Mouse (Mus musculus): ENCODE results near the gene Wbp4. TPM values are rescaled to one million over a fixed set of nuclear protein-coding genes. Genes with fewer than 3 reads are reported as not detected.

Wbp4 gene
- polyA plus RNA-seq, 1 experiment = 42.9 TPM

GRCm38 (mm10) chr14:79503371-79504075 is 22.2 kb upstream of the Wbp4 start:
- Histone ChIP-seq H3K4me3 (ENCODE audit: low read depth, low read length) (no peak overlapping the region), H3K9ac (ENCODE audit: low read depth, poor library complexity, severe bottlenecking) (no peak overlapping the region), H3K4me1 (ENCODE audit: control insufficient read depth, insufficient read depth, low read length) (no peaks in the 10 kb centered on the region), H3K9me3 (replicated peaks; ENCODE audit: control insufficient read depth, insufficient read depth, low read length, poor library complexity, severe bottlenecking) (no peaks in the 10 kb centered on the region), H3K27me3 (ENCODE audit: control insufficient read depth, insufficient read depth, low read length, poor library complexity, severe bottlenecking) (no peaks in the 10 kb centered on the region), H3K36me3 (ENCODE audit: control insufficient read depth, insufficient read depth, low read length, poor library complexity, severe bottlenecking) (no peaks in the 10 kb centered on the region), H3K27ac (ENCODE audit: insufficient read depth, low read length) (no peak overlapping the region)
- TF ChIP-seq CTCF (IDR thresholded peaks at IDR 0.05; ENCODE audit: low read depth, low read length) (no peak), POLR2A (IDR thresholded peaks at IDR 0.05; ENCODE audit: insufficient read depth, low read length) (no peak), EP300 (IDR thresholded peaks at IDR 0.05; ENCODE audit: insufficient read depth, low read depth, low read length) (no peak)

- Histone ChIP-seq H3K9me3 (replicated peaks; ENCODE audit: control insufficient read depth, insufficient read depth, low read length, poor library complexity, severe bottlenecking) (no peaks in the 10 kb centered on the region), H3K27me3 (ENCODE audit: control insufficient read depth, insufficient read depth, low read length, poor library complexity, severe bottlenecking) (no peaks in the 10 kb centered on the region), H3K36me3 (ENCODE audit: control insufficient read depth, insufficient read depth, low read length, poor library complexity, severe bottlenecking) (no peaks in the 10 kb centered on the region), H3K4me3 (ENCODE audit: low read depth, low read length) (no peak overlapping the region), H3K4me1 (ENCODE audit: control insufficient read depth, insufficient read depth, low read length) (no peaks in the 10 kb centered on the region), H3K27ac (ENCODE audit: insufficient read depth, low read length) (no peak overlapping the region), H3K9ac (ENCODE audit: low read depth, poor library complexity, severe bottlenecking) (no peak overlapping the region)
- TF ChIP-seq CTCF (IDR thresholded peaks at IDR 0.05; ENCODE audit: low read depth, low read length) = no peak
- TF ChIP-seq EP300 (IDR thresholded peaks at IDR 0.05; ENCODE audit: insufficient read depth, low read depth, low read length) = no peak
- TF ChIP-seq POLR2A (IDR thresholded peaks at IDR 0.05; ENCODE audit: insufficient read depth, low read length) = no peak
These were observed 19.4 kb upstream of the Wbp4 start for GRCm38 (mm10) chr14:79500756-79501155.

GRCm38 (mm10) chr14:79499326-79499725 is 18.0 kb upstream of the Wbp4 start:
- H3K36me3 ChIP-seq (ENCODE audit: control insufficient read depth, insufficient read depth, low read length, poor library complexity, severe bottlenecking) = no peaks in the 10 kb centered on the region
- H3K9ac ChIP-seq (ENCODE audit: low read depth, poor library complexity, severe bottlenecking) = no peak overlapping the region
- no peaks in the 10 kb centered on the region for H3K27me3 ChIP-seq (ENCODE audit: control insufficient read depth, insufficient read depth, low read length, poor library complexity, severe bottlenecking)
- H3K27ac ChIP-seq (ENCODE audit: insufficient read depth, low read length) = no peak overlapping the region
- H3K4me1 ChIP-seq (ENCODE audit: control insufficient read depth, insufficient read depth, low read length) = no peaks in the 10 kb centered on the region
- TF ChIP-seq CTCF (IDR thresholded peaks at IDR 0.05; ENCODE audit: low read depth, low read length) (no peak), EP300 (IDR thresholded peaks at IDR 0.05; ENCODE audit: insufficient read depth, low read depth, low read length) (no peak)
- H3K9me3 ChIP-seq (replicated peaks; ENCODE audit: control insufficient read depth, insufficient read depth, low read length, poor library complexity, severe bottlenecking) = no peaks in the 10 kb centered on the region
- H3K4me3 ChIP-seq (ENCODE audit: low read depth, low read length) = no peak overlapping the region

- no peak for TF ChIP-seq POLR2A (IDR thresholded peaks at IDR 0.05; ENCODE audit: insufficient read depth, low read length)
- no peak for TF ChIP-seq EP300 (IDR thresholded peaks at IDR 0.05; ENCODE audit: insufficient read depth, low read depth, low read length)
- TF ChIP-seq CTCF (IDR thresholded peaks at IDR 0.05; ENCODE audit: low read depth, low read length) = no peak
- Histone ChIP-seq H3K36me3 (ENCODE audit: control insufficient read depth, insufficient read depth, low read length, poor library complexity, severe bottlenecking) (no peaks in the 10 kb centered on the region), H3K4me3 (ENCODE audit: low read depth, low read length) (no peak overlapping the region), H3K27me3 (ENCODE audit: control insufficient read depth, insufficient read depth, low read length, poor library complexity, severe bottlenecking) (no peaks in the 10 kb centered on the region), H3K9ac (ENCODE audit: low read depth, poor library complexity, severe bottlenecking) (no peak overlapping the region), H3K27ac (ENCODE audit: insufficient read depth, low read length) (no peak overlapping the region), H3K4me1 (ENCODE audit: control insufficient read depth, insufficient read depth, low read length) (no peaks in the 10 kb centered on the region), H3K9me3 (replicated peaks; ENCODE audit: control insufficient read depth, insufficient read depth, low read length, poor library complexity, severe bottlenecking) (no peaks in the 10 kb centered on the region)
These were observed 13.0 kb upstream of the Wbp4 start for GRCm38 (mm10) chr14:79494349-79494748.

GRCm38 (mm10) chr14:79490246-79490645 is 8.9 kb upstream of the Wbp4 start:
- H3K9me3 ChIP-seq (replicated peaks; ENCODE audit: control insufficient read depth, insufficient read depth, low read length, poor library complexity, severe bottlenecking) = no peaks in the 10 kb centered on the region
- TF ChIP-seq EP300 (IDR thresholded peaks at IDR 0.05; ENCODE audit: insufficient read depth, low read depth, low read length) = no peak
- no peak for TF ChIP-seq POLR2A (IDR thresholded peaks at IDR 0.05; ENCODE audit: insufficient read depth, low read length)
- no peak for TF ChIP-seq CTCF (IDR thresholded peaks at IDR 0.05; ENCODE audit: low read depth, low read length)

DNA sequence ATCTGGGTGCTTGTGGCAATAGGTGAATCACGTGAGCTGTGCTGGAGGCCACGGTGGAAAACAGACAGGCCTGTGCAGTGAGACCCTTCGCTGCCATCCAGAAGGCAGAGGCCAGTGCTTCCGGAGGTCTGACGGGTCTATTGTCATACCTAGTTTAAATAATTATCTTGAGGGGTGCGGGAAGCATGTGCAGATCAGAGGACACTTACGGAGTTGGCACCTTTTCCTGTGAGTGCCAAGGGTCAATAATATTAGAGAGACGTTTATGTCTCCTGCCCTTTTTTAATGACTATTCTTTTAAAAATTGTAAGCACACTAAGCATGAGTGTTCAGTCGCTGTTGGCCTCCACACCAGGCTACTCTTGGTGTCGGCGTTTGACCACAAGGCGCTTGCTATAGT is 7.8 kb upstream of the Wbp4 start:
- Histone ChIP-seq H3K9me3 (replicated peaks; ENCODE audit: control insufficient read depth, insufficient read depth, low read length, poor library complexity, severe bottlenecking) (no peaks in the 10 kb centered on the region), H3K4me3 (ENCODE audit: low read depth, low read length) (no peak overlapping the region), H3K4me1 (ENCODE audit: control insufficient read depth, insufficient read depth, low read length) (no peaks in the 10 kb centered on the region), H3K36me3 (ENCODE audit: control insufficient read depth, insufficient read depth, low read length, poor library complexity, severe bottlenecking) (no peaks in the 10 kb centered on the region), H3K27ac (ENCODE audit: insufficient read depth, low read length) (no peak overlapping the region), H3K27me3 (ENCODE audit: control insufficient read depth, insufficient read depth, low read length, poor library complexity, severe bottlenecking) (no peaks in the 10 kb centered on the region), H3K9ac (ENCODE audit: low read depth, poor library complexity, severe bottlenecking) (no peak overlapping the region)
- TF ChIP-seq EP300 (IDR thresholded peaks at IDR 0.05; ENCODE audit: insufficient read depth, low read depth, low read length) (no peak), CTCF (IDR thresholded peaks at IDR 0.05; ENCODE audit: low read depth, low read length) (no peak), POLR2A (IDR thresholded peaks at IDR 0.05; ENCODE audit: insufficient read depth, low read length) (no peak)

More at GRCm38 (mm10) chr14:79490246-79490645, 8.9 kb upstream of the Wbp4 start:
- H3K4me3 ChIP-seq (ENCODE audit: low read depth, low read length) = no peak overlapping the region
- no peaks in the 10 kb centered on the region for H3K27me3 ChIP-seq (ENCODE audit: control insufficient read depth, insufficient read depth, low read length, poor library complexity, severe bottlenecking)
- no peak overlapping the region for H3K27ac ChIP-seq (ENCODE audit: insufficient read depth, low read length)
- no peaks in the 10 kb centered on the region for H3K36me3 ChIP-seq (ENCODE audit: control insufficient read depth, insufficient read depth, low read length, poor library complexity, severe bottlenecking)
- no peak overlapping the region for H3K9ac ChIP-seq (ENCODE audit: low read depth, poor library complexity, severe bottlenecking)
- H3K4me1 ChIP-seq (ENCODE audit: control insufficient read depth, insufficient read depth, low read length) = no peaks in the 10 kb centered on the region

Data from ES-Bruce4 (cell line).